Mouse (Mus musculus): ENCODE results near the gene Gm20715. TPM values are rescaled to one million over a fixed set of nuclear protein-coding genes. Genes with fewer than 3 reads are reported as not detected.
"Not testable (repeated sequence)": the region's sequence is repeated elsewhere in the genome, so short reads cannot be mapped to it uniquely, and the experiment has no call there.

Gm20715 gene
- polyA plus RNA-seq, 1 experiment from 2014 or later = not detected

- Histone ChIP-seq H3K4me3 (no peak overlapping the region), H3K27ac (no peak overlapping the region), H3K9ac (no peak overlapping the region), H3K36me3 (no peaks in the 10 kb centered on the region), H3K27me3 (no peaks in the 10 kb centered on the region), H3K9me3 (0 out of 2 replicates have a peak, but pooled peaks cover 2% of the 10 kb centered on the region), H3K4me2 (replicated peaks) (no peak overlapping the region), H3K4me1 (no peaks in the 10 kb centered on the region)
- WGBS = 63% methylated on average over 2 of the region's 2 CpGs
- ATAC-seq (ENCODE audit: low FRiP score, low read depth) = no peak
These were observed 31.1 kb downstream of the Gm20715 start for GRCm38 (mm10) chr7:6441173-6441572.

- H3K4me3 ChIP-seq = no peak overlapping the region
- no peak overlapping the region for H3K27ac ChIP-seq
- no peaks in the 10 kb centered on the region for H3K36me3 ChIP-seq
- ATAC-seq (ENCODE audit: low FRiP score, low read depth) = no peak
- H3K4me2 ChIP-seq (replicated peaks) = no peak overlapping the region
- H3K27me3 ChIP-seq = no peaks in the 10 kb centered on the region
- no peak overlapping the region for H3K9ac ChIP-seq
- 0 out of 2 replicates have a peak, but pooled peaks cover 7% of the 10 kb centered on the region for H3K9me3 ChIP-seq
- WGBS = 78% methylated on average over 5 of the region's 5 CpGs
- H3K4me1 ChIP-seq = no peaks in the 10 kb centered on the region
These were observed 37.7 kb downstream of the Gm20715 start for GRCm38 (mm10) chr7:6447771-6448170.

- Histone ChIP-seq H3K4me1 (no peaks in the 10 kb centered on the region), H3K36me3 (no peaks in the 10 kb centered on the region), H3K9ac (no peak within 1 kb of the TSS), H3K27ac (no peak within 1 kb of the TSS), H3K4me3 (no peak within 1 kb of the TSS), H3K27me3 (no peaks in the 10 kb centered on the region), H3K9me3 (0 out of 2 replicates have a peak, but pooled peaks cover 3% of the 10 kb centered on the region), H3K4me2 (replicated peaks) (no peak within 1 kb of the TSS)
- no peak for ATAC-seq (ENCODE audit: low FRiP score, low read depth)
These were observed 45.8 kb downstream of the Gm20715 start, which contains the start of gene Olfr1336 for GRCm38 (mm10) chr7:6455868-6456267. Olfr1336 (plus strand) TSS chr7:6456168.

- no peak overlapping the region for H3K27ac ChIP-seq
- ATAC-seq (ENCODE audit: low FRiP score, low read depth) = no peak
- 41% methylated on average over 3 of the region's 3 CpGs for WGBS
These were observed 46.3 kb downstream of the Gm20715 start for GRCm38 (mm10) chr7:6456399-6456798.

GRCm38 (mm10) chr7:6466951-6467350 is 56.9 kb downstream of the Gm20715 start, which contains the start of gene Olfr1346:
Olfr1346 (plus strand) TSS chr7:6467101.
- H3K36me3 ChIP-seq = no peaks in the 10 kb centered on the region
- no peaks in the 10 kb centered on the region for H3K4me1 ChIP-seq
- no peaks in the 10 kb centered on the region for H3K27me3 ChIP-seq
- no peak within 1 kb of the TSS for H3K4me2 ChIP-seq (replicated peaks)
- H3K9me3 ChIP-seq = no peaks in the 10 kb centered on the region; the same call in 1 of the 2 replicates
- ATAC-seq (ENCODE audit: low FRiP score, low read depth) = no peak
- H3K27ac ChIP-seq = no peak within 1 kb of the TSS
- no peak within 1 kb of the TSS for H3K4me3 ChIP-seq
- H3K9ac ChIP-seq = no peak within 1 kb of the TSS

More at GRCm38 (mm10) chr7:6456399-6456798, 46.3 kb downstream of the Gm20715 start:
- Histone ChIP-seq H3K4me3 (no peak overlapping the region), H3K4me1 (no peaks in the 10 kb centered on the region), H3K9me3 (0 out of 2 replicates have a peak, but pooled peaks cover 3% of the 10 kb centered on the region), H3K4me2 (replicated peaks) (no peak overlapping the region), H3K27me3 (no peaks in the 10 kb centered on the region), H3K9ac (no peak overlapping the region), H3K36me3 (no peaks in the 10 kb centered on the region)

GRCm38 (mm10) chr7:6477633-6478032 is 67.6 kb downstream of the Gm20715 start:
- not testable (repeated sequence) for H3K27me3 ChIP-seq; H3K4me1 ChIP-seq; H3K9ac ChIP-seq; H3K4me3 ChIP-seq; H3K36me3 ChIP-seq; H3K27ac ChIP-seq; H3K4me2 ChIP-seq (replicated peaks); ATAC-seq (ENCODE audit: low FRiP score, low read depth)
- H3K9me3 ChIP-seq = peaks cover 16% of the 10 kb centered on the region; the same call in 1 of the 2 replicates
- WGBS = 65% methylated on average over 2 of the region's 2 CpGs

GRCm38 (mm10) chr7:6486841-6487240 is 76.8 kb downstream of the Gm20715 start, which contains the start of gene Olfr5:
Olfr5 (minus strand) TSS chr7:6486941.
- 19% methylated on average over 2 of the region's 2 CpGs for WGBS
- no peak within 1 kb of the TSS for H3K4me3 ChIP-seq
- H3K9me3 ChIP-seq = peaks cover 8% of the 10 kb centered on the region
- H3K27me3 ChIP-seq = no peaks in the 10 kb centered on the region
- no peak within 1 kb of the TSS for H3K4me2 ChIP-seq (replicated peaks)
- no peak within 1 kb of the TSS for H3K9ac ChIP-seq
- H3K36me3 ChIP-seq = no peaks in the 10 kb centered on the region
- ATAC-seq (ENCODE audit: low FRiP score, low read depth) = no peak
- no peaks in the 10 kb centered on the region for H3K4me1 ChIP-seq
- no peak within 1 kb of the TSS for H3K27ac ChIP-seq

Other genes starting within 250 kb of the Gm20715 start
- 74.0 and 75.9 TPM in 2 replicates for gene Zfp444, start 238.1 kb upstream of the Gm20715 start, polyA plus RNA-seq (2015; fragmentation: Nextera tagmentation; extraction: Ambion mirVana)
- gene Galp, start 213.2 kb upstream of the Gm20715 start, polyA plus RNA-seq (2015; fragmentation: Nextera tagmentation; extraction: Ambion mirVana) = not detected in 2 replicates
- not detected in 2 replicates for gene Zscan5b, start 188.0 kb upstream of the Gm20715 start, polyA plus RNA-seq (2015; fragmentation: Nextera tagmentation; extraction: Ambion mirVana)
- not detected in 2 replicates for gene Epp13, start 157.6 kb upstream of the Gm20715 start, polyA plus RNA-seq (2015; fragmentation: Nextera tagmentation; extraction: Ambion mirVana)
- 10.0 and 11.9 TPM in 2 replicates for gene Zfp667, start 123.7 kb upstream of the Gm20715 start, polyA plus RNA-seq (2015; fragmentation: Nextera tagmentation; extraction: Ambion mirVana)
- gene Zfp583, start 79.0 kb upstream of the Gm20715 start, polyA plus RNA-seq (2015; fragmentation: Nextera tagmentation; extraction: Ambion mirVana) = 9.3 and 9.6 TPM in 2 replicates
- 3.2 and 3.3 TPM in 2 replicates for gene Gm3854, start 66.5 kb upstream of the Gm20715 start, polyA plus RNA-seq (2015; fragmentation: Nextera tagmentation; extraction: Ambion mirVana)
- gene Zfp78, start 47.0 kb upstream of the Gm20715 start, polyA plus RNA-seq (2015; fragmentation: Nextera tagmentation; extraction: Ambion mirVana) = 2.7 and 3.7 TPM in 2 replicates
- gene Zfp28, start 27.0 kb upstream of the Gm20715 start, polyA plus RNA-seq (2015; fragmentation: Nextera tagmentation; extraction: Ambion mirVana) = 11.8 and 12.5 TPM in 2 replicates
- gene Smim17, start 11.6 kb upstream of the Gm20715 start, polyA plus RNA-seq (2015; fragmentation: Nextera tagmentation; extraction: Ambion mirVana) = 0.41 TPM in 1 of 2 replicates, not detected in the other
- gene Olfr1344, start 28.4 kb downstream of the Gm20715 start, polyA plus RNA-seq (2015; fragmentation: Nextera tagmentation; extraction: Ambion mirVana) = not detected in 2 replicates
- not detected in 2 replicates for gene Olfr1336, start 45.9 kb downstream of the Gm20715 start, polyA plus RNA-seq (2015; fragmentation: Nextera tagmentation; extraction: Ambion mirVana)
- not detected in 2 replicates for gene Olfr1346, start 56.8 kb downstream of the Gm20715 start, polyA plus RNA-seq (2015; fragmentation: Nextera tagmentation; extraction: Ambion mirVana)
- not detected in 2 replicates for gene Olfr5, start 76.7 kb downstream of the Gm20715 start, polyA plus RNA-seq (2015; fragmentation: Nextera tagmentation; extraction: Ambion mirVana)
- gene Olfr1347, start 89.5 kb downstream of the Gm20715 start, polyA plus RNA-seq (2015; fragmentation: Nextera tagmentation; extraction: Ambion mirVana) = not detected in 2 replicates
- not detected in 2 replicates for gene Olfr1348, start 98.5 kb downstream of the Gm20715 start, polyA plus RNA-seq (2015; fragmentation: Nextera tagmentation; extraction: Ambion mirVana)
- not detected in 2 replicates for gene Olfr1349, start 112.7 kb downstream of the Gm20715 start, polyA plus RNA-seq (2015; fragmentation: Nextera tagmentation; extraction: Ambion mirVana)
- not detected in 2 replicates for gene Olfr1350, start 154.6 kb downstream of the Gm20715 start, polyA plus RNA-seq (2015; fragmentation: Nextera tagmentation; extraction: Ambion mirVana)